Mouse (Mus musculus) E14TG2a.4 (cell line): ENCODE data around the gene Filip1l.

Experiments
- H3K27me3 ChIP-seq: 2 replicates; pipeline ENCODE4 v1.6.1; 2014; ENCODE audit warnings: low read length, control low read depth; ENCODE audit not compliant: insufficient read depth
- H3K36me3 ChIP-seq: 2 replicates; pipeline ENCODE4 v1.6.1; 2014; ENCODE audit warnings: low read length, control low read depth; ENCODE audit not compliant: insufficient read depth
- H3K4me1 ChIP-seq: replicated peaks from 2 replicates; pipeline ENCODE4 v1.6.1; 2014; ENCODE audit warnings: low read depth, low read length, control low read depth
- H3K4me3 ChIP-seq: replicated peaks from 2 replicates; pipeline ENCODE4 v1.5.1; 2014; ENCODE audit warnings: mild to moderate bottlenecking, low read length
- H3K9me3 ChIP-seq: 2 replicates; pipeline ENCODE4 v1.6.1; 2014; ENCODE audit warnings: low read length, control low read depth
- CTCF ChIP-seq: conservative IDR thresholded peaks from 2 replicates; pipeline ENCODE4 v1.5.1; 2014; ENCODE audit warnings: low read length
- NANOG ChIP-seq: IDR thresholded peaks from 2 replicates; pipeline ENCODE4 v1.6.1; 2014; ENCODE audit warnings: borderline replicate concordance, low read length, mixed read lengths
- POU5F1 ChIP-seq: IDR thresholded peaks from 2 replicates; pipeline ENCODE4 v1.6.1; 2014; ENCODE audit warnings: low read length, borderline replicate concordance

Gene Filip1l

DNA sequence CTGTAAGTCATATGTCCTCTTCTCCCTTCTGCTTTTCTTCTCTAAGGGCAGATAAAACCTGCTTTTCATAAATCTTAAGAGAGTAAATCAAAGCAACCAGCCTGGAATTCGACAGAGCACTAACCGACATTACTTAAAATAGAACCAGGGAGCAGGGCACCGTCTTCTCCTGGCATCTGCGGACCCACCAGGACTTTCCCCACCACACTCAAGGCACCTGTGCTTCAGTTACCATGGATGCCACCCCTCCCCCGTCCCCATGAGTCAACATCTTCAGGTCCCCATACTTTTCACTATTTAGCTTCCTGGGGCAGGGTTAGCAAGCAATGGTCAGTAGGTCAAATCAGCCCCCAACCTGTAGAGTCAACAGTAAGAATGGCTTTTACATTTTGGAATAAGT is 76.1 kb downstream of the Filip1l start:
- H3K4me3 ChIP-seq = no peak overlapping the region
- no peaks in the 10 kb centered on the region for H3K36me3 ChIP-seq
- TF ChIP-seq NANOG (no peak), CTCF (no peak), POU5F1 (no peak)
- no peaks in the 10 kb centered on the region for H3K9me3 ChIP-seq
- no peaks in the 10 kb centered on the region for H3K4me1 ChIP-seq
- H3K27me3 ChIP-seq = no peaks in the 10 kb centered on the region

DNA sequence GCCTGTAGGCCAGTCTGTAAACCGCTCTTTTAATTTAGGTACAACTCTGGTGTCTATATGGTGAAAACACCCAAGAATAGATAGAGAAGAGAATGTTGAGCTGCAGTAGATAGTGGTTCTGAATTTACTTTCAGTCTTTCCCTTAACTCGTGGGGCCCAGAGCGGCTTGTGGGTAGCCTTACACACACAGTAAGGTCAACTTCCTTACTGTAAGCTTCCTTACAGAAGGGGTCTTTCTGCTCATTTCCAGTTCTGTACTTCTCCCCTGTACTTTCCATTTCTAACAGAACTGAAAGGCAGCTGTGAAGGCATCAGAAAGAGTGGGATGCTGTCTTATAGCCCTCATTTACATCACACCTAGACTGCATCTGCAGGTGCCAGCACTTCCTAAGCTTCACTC is 78.4 kb downstream of the Filip1l start:
- H3K36me3 ChIP-seq = no peaks in the 10 kb centered on the region
- H3K27me3 ChIP-seq = no peaks in the 10 kb centered on the region
- TF ChIP-seq POU5F1 (no peak), NANOG (no peak), CTCF (no peak)
- H3K4me3 ChIP-seq = no peak overlapping the region
- H3K4me1 ChIP-seq = peaks cover 15% of the 10 kb centered on the region
- no peaks in the 10 kb centered on the region for H3K9me3 ChIP-seq

DNA sequence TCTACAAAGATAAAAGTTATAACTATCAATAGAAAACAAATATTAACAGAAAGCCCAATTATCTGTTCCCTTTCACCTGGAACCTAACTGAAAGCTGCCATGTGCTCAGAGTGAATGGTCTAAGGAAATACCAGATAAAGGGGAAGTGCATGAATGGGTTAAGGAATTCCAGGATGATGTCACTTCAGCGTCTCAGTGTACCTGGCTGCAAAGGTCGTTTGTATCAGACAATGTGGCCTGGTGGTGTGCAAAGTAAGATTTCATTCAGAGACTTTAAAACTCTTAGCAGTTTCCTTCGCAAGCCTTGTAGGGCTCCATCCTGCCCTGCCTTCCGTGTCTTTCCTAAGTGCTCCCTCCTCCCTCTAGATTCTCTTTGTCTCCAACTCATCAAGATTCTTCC is 80.3 kb downstream of the Filip1l start:
- Histone ChIP-seq H3K4me1 (peaks cover 20% of the 10 kb centered on the region), H3K9me3 (no peaks in the 10 kb centered on the region), H3K4me3 (no peak overlapping the region), H3K27me3 (no peaks in the 10 kb centered on the region), H3K36me3 (no peaks in the 10 kb centered on the region)
- no peak for TF ChIP-seq CTCF
- TF ChIP-seq NANOG = no peak
- no peak for TF ChIP-seq POU5F1

DNA sequence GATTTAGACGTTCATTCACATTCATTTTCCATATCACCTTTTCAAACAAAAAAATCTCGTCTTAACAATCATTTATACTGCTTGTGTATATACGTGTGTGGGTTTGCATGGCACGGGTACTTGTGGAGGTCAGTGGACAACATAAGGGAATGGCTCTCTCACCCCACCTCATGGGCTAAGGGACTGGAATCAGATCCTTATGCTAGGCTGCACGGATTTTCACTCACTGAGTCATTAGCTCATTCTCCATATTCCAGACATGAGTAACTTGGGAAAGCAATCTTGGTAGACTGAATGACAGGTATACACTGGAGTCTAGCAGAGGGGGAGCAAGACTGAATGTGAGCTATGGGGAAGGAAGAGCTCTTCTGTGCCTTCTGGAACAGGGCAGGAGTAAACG is 80.8 kb downstream of the Filip1l start:
- H3K4me1 ChIP-seq = peaks cover 24% of the 10 kb centered on the region
- H3K36me3 ChIP-seq = no peaks in the 10 kb centered on the region
- H3K27me3 ChIP-seq = no peaks in the 10 kb centered on the region
- no peak for TF ChIP-seq NANOG
- H3K4me3 ChIP-seq = no peak overlapping the region
- H3K9me3 ChIP-seq = no peaks in the 10 kb centered on the region

DNA sequence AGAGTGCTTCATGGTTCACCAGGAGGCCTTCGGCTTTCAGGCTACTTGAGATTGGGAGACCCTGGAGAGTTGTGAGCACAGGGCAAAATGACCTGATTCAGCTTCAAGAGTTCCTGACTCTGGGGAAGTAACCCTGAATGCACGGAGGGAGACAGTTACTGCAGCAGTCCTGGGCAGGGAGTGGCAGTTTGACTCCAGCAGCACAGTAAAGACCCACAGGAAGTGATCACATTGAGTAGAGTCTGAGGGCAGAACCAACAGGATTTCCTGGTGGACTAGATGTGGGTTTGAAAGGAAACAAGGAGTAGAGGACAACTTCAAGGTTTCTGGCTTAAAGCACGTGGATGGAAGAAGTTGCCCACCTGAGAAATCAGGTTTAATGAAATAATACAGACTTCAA is 81.7 kb downstream of the Filip1l start:
- TF ChIP-seq POU5F1 (no peak), NANOG (no peak), CTCF (no peak)
- Histone ChIP-seq H3K4me3 (no peak overlapping the region), H3K4me1 (peaks cover 34% of the 10 kb centered on the region), H3K36me3 (no peaks in the 10 kb centered on the region), H3K9me3 (no peaks in the 10 kb centered on the region), H3K27me3 (no peaks in the 10 kb centered on the region)

DNA sequence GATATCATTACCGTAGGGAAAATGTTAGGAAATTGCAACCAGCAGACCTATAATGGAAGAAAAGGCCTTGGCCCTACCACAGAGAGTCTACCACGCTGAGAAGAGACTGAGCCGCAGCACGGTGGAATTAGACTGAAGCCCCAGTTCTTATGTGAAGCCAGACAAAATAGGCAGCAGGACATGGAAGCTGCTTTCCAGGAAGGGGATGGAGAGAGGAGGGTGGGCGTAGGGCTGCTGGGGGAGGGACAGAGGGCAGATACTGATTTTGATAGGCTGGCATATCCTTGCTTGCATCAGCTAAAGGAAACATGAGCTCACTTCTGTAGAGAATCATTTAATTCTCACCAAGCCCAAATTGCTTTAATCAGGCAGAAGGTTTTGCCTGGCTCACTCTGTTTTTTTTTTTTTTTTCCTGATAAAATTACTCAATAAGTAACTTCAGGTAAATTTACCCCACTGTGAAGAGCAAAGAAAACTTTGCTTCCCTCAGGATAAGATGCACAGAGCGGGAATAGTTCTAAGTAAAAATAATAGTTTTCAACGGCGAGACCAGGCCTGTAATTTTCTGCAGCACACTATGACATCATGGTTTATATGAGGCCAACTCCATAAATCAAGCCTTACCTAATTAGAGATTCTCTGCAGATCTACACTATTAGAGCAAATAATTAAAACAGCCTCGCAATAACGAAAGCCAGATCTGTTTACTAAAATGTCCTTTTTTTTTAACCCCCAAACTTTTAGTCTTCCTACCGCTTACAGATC is 84.8 kb downstream of the Filip1l start:
- no peak for TF ChIP-seq CTCF
- no peak for TF ChIP-seq POU5F1
- no peak for TF ChIP-seq NANOG
- Histone ChIP-seq H3K36me3 (no peaks in the 10 kb centered on the region), H3K9me3 (no peaks in the 10 kb centered on the region), H3K4me1 (peaks cover 40% of the 10 kb centered on the region), H3K4me3 (no peak overlapping the region), H3K27me3 (no peaks in the 10 kb centered on the region)

DNA sequence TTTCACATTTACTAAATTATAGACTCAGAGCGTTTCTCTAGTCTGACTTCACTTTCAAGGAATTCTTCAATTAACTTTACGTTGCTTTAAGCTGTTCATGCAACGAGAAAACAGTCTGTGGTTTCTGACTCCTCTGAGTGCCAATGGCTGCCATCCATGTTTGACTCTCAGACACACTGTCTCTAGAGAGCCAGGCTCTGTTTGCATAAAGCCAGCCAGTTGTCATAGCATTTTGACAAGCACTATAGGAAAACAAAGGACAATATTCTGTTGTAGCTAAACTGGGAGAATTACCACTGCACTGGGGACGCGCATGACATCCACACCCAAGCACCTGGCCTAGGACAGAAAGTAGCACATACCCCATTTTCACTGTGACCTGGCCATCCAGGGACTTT is 85.4 kb downstream of the Filip1l start:
- no peaks in the 10 kb centered on the region for H3K36me3 ChIP-seq
- H3K4me1 ChIP-seq = peaks cover 40% of the 10 kb centered on the region
- TF ChIP-seq POU5F1 (no peak), NANOG (no peak), CTCF (no peak)
- no peaks in the 10 kb centered on the region for H3K9me3 ChIP-seq
- no peak overlapping the region for H3K4me3 ChIP-seq
- no peaks in the 10 kb centered on the region for H3K27me3 ChIP-seq

DNA sequence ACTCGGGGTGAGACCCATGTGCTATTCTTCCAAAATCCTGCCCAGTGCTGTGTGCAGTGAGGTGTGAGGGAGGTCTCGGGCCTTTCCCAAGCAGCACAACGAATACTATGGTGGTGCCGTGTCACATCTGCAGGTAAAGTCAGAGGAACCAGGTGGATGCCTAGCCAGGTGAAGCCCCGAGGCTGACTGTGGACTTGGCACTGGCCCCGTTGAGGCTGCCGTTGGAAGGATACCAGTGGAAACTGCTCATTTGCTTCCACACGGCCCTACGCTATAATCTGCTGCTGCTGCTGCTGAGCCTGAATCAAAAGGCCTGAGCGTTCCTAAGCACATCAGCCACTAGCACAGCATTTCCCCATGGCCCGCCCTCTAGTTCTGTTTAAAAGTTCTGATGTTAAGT is 86.3 kb downstream of the Filip1l start:
- Histone ChIP-seq H3K27me3 (no peaks in the 10 kb centered on the region), H3K4me3 (no peak overlapping the region), H3K4me1 (peaks cover 39% of the 10 kb centered on the region), H3K36me3 (no peaks in the 10 kb centered on the region), H3K9me3 (no peaks in the 10 kb centered on the region)
- TF ChIP-seq NANOG = no peak
- TF ChIP-seq CTCF = no peak
- TF ChIP-seq POU5F1 = no peak

DNA sequence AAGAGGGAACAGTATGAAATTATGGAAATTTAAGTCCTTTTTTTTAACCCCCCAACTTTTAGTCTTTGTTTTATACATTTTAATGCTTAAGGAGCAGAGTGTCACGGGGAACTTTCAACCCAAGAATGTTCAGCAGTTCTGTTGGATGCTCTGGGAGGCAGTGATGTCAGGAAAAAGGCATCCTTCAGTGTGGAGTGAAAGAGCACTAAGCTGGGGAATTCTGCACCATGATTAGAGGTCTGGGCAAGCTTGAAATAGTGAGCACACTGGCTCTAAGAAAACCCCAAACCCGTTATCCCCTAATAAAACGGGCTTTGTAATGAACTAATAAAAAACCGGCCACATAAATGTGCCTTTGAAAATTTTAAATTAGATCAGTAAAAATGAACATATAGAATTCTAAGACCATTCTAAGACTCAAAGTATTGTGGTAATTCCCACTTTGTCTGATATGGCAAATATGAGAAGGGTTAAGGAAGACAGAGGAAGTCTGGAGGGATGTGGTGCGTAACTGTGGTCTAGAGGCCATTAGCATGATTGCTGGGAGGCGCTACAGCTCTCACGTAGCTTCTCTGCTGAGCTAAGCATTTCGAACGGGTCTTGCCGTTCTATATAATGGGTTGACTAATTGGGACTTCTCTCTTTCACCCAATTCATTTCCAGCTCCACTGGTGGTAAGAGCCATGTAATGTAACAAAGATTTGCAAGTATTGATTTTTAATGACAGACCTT is 88.0 kb downstream of the Filip1l start:
- H3K4me3 ChIP-seq = no peak overlapping the region
- H3K4me1 ChIP-seq = peaks cover 32% of the 10 kb centered on the region
- no peak for TF ChIP-seq CTCF
- TF ChIP-seq POU5F1 = no peak
- no peak for TF ChIP-seq NANOG
- no peaks in the 10 kb centered on the region for H3K27me3 ChIP-seq
- H3K36me3 ChIP-seq = no peaks in the 10 kb centered on the region
- no peaks in the 10 kb centered on the region for H3K9me3 ChIP-seq
